Mouse (Mus musculus) regulatory T cell (primary cell): Measurements from ENCODE around the gene Mta3.

ENCODE experiments used
- in situ Hi-C: fragments of 300-600 bp; cut with MboI, MseI; formaldehyde crosslinking; loops from one replicate; pipeline ENCODE4 v1.15.1; 2025; ENCODE audit warnings: high pct_unique_total_duplicates

The Mta3 gene

GRCm38 (mm10) chr17:83758096-83758495 is 52.1 kb downstream of the Mta3 start:
- in situ Hi-C loops: no loop called here

- in situ Hi-C loops: no loop called here
Measured at GRCm38 (mm10) chr17:83759547-83759946, 53.6 kb downstream of the Mta3 start.

- in situ Hi-C loops: no loop called here
Measured at GRCm38 (mm10) chr17:83764538-83764937, 58.6 kb downstream of the Mta3 start.

GRCm38 (mm10) chr17:83767064-83767463 is 61.1 kb downstream of the Mta3 start:
- in situ Hi-C loops: no loop called here

GRCm38 (mm10) chr17:83768309-83768708 is 62.3 kb downstream of the Mta3 start:
- in situ Hi-C loops: no loop called here

GRCm38 (mm10) chr17:83770371-83770770 is 64.4 kb downstream of the Mta3 start:
- in situ Hi-C loops: no loop called here

- in situ Hi-C loops: no loop called here
Measured at GRCm38 (mm10) chr17:83770931-83771330, 65.0 kb downstream of the Mta3 start.

- in situ Hi-C loops: no loop called here
Measured at GRCm38 (mm10) chr17:83772110-83772509, 66.1 kb downstream of the Mta3 start.

GRCm38 (mm10) chr17:83772711-83773110 is 66.7 kb downstream of the Mta3 start:
- in situ Hi-C loops: no loop called here

- in situ Hi-C loops: no loop called here
Measured at GRCm38 (mm10) chr17:83776965-83777364, 71.0 kb downstream of the Mta3 start.

- in situ Hi-C loops: no loop called here
Measured at GRCm38 (mm10) chr17:83777462-83778051, 71.6 kb downstream of the Mta3 start.

GRCm38 (mm10) chr17:83780228-83780627 is 74.3 kb downstream of the Mta3 start:
- in situ Hi-C loops: no loop called here

GRCm38 (mm10) chr17:83782740-83783139 is 76.8 kb downstream of the Mta3 start:
- in situ Hi-C loops: no loop called here

GRCm38 (mm10) chr17:83786418-83786817 is 80.5 kb downstream of the Mta3 start:
- in situ Hi-C loops: no loop called here

- in situ Hi-C loops: no loop called here
Measured at GRCm38 (mm10) chr17:83790158-83790557, 84.2 kb downstream of the Mta3 start.

GRCm38 (mm10) chr17:83792388-83792787 is 86.4 kb downstream of the Mta3 start:
- in situ Hi-C loops: no loop called here

- in situ Hi-C loops: no loop called here
Measured at GRCm38 (mm10) chr17:83795121-83795520, 89.2 kb downstream of the Mta3 start.

- in situ Hi-C loops: no loop called here
Measured at GRCm38 (mm10) chr17:83799506-83800050, 93.6 kb downstream of the Mta3 start.

GRCm38 (mm10) chr17:83803987-83804386 is 98.0 kb downstream of the Mta3 start:
- in situ Hi-C loops: no loop called here

- in situ Hi-C loops: no loop called here
Measured at GRCm38 (mm10) chr17:83805078-83805477, 99.1 kb downstream of the Mta3 start.

GRCm38 (mm10) chr17:83807345-83807744 is 101.4 kb downstream of the Mta3 start:
- in situ Hi-C loops: no loop called here

- in situ Hi-C loops: no loop called here
Measured at GRCm38 (mm10) chr17:83807778-83808398, 101.9 kb downstream of the Mta3 start.

- in situ Hi-C loops: no loop called here
Measured at GRCm38 (mm10) chr17:83808476-83809098, 102.6 kb downstream of the Mta3 start.
